Mouse (Mus musculus): ENCODE measurements around the gene Rpl18a. TPM values are rescaled to one million over a fixed set of nuclear protein-coding genes. Genes with fewer than 3 reads are reported as not detected.

Rpl18a gene
- total RNA-seq, 4 experiments from 2014 or later: 653 to 769 (median 710) TPM

DNA sequence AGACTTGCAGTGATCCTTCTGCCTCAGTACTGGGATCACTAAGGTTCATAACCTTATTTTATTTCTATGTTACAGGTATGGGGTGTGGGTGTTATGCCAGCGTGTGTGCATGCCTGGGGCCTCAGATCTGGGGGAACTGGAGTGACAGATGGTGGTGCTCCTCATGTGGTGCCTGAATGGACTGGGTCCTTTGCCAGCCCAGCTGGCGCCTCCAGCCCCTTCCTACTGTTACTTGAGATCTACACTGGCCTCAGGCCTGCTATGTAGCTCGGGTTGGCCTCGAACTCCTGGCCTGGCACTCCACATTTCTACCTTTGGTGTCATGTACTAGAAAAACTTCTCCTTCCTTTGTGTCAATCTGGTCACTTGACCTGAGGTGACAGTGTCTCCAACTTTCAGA lies 13.0 kb downstream of the Rpl18a start:
- DNase-seq (ENCODE audit: low spot score in 2 of 2): no peak

DNA sequence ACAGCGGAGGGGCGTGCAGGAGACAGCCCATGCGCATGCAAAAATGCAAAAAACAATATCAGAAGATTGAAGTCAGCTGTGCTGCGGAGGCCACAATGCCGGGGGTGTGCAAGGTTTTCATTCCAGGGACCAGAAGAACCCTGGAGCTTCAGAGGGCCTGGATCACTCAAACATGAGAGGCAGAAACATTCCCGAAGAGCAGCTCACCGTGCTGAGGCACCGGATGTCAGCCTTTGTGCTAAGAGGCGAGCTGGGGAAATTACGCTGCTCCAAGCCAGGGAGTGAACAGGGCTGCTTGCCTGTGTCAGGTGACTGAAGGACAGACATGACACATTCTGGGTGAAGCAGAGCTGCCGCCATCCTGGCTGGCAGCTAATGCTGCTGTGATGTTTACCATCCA lies 16.7 kb downstream of the Rpl18a start:
- DNase-seq (ENCODE audit: low spot score in 2 of 2): no peak

DNA sequence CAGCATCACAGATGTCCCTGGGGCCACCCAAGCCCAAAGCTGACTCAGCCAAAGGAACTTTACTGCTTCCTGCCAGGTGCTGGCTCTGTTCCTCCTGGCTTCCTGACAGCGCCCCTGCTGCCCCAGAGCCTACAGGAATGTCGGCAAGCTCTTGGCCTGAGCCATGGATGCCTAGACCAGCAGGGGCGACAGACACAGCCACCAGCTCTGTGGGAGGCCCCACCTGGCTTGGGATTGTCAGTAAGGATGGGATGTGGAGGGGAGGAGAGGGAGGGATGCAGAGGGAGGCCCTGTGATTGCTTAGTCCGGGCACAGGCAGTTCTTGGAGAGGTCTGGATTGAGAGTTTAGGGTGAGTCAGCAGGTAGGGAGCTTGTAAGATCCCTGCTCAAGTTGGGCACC lies 17.1 kb downstream of the Rpl18a start:
- DNase-seq (ENCODE audit: low spot score in 2 of 2): no peak

DNA sequence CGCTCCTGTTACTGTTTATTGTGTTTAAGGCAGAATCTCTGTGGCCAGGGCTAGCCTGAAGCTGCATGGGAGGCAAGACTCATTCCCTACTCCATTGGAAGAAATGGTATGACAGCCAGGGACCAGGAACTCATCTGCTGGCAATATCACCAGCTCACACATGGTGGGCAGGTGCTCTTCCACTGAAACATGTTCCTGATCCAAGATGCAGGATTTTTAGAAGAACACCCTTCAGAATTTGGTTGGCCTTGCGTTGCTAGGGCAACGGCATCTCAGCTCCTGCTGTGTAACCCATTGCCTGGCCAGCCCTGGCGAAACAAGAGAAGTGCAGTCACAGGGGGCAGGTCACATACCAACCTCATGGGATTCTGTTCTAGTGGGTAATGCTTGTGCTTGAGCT lies 17.7 kb downstream of the Rpl18a start:
- DNase-seq (ENCODE audit: low spot score in 2 of 2): no peak

DNA sequence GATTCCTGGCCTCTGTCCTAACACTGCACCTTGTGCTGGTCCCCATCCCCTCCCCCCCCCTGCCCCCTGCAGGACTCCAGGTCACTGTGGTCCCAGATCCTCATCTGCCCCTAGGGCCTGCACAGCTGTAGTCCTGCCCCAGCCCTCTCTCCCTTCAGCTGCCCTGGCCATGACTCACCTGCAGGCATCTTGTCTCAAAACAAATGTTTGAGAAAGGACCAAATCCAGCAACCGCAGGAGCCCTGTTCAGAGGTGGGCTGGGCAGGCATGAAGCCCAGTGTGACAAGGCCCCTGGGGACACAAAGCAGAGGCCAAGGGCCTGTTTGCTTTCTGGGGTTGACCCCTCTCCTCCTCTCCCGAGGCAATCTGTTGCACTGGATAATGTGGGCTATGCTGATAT lies 19.0 kb downstream of the Rpl18a start:
- DNase-seq (ENCODE audit: low spot score in 2 of 2): no peak

GRCm38 (mm10) chr8:70876382-70876781 lies 20.8 kb downstream of the Rpl18a start:
- no peak for DNase-seq (ENCODE audit: low spot score in 2 of 2)

DNA sequence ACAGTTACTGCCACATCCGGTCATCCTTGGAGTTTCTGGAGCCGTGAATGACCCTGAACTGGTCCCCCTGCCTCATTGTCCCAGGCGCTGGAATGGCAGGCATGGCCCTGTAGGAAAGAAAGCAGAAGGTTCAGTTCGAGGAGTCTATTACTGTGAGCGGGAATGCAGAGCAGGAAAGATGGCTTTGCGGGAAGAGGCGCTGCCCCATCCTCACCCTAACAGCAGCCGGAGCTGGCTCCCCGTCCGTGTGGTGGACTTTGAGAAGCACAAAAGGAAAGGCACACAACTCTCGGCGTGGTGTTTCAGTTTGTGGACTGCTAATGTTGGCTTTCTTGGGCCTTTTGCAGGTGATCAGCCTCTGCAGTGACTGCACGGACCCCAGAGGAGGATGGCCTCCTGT lies 22.8 kb downstream of the Rpl18a start:
- DNase-seq (ENCODE audit: low spot score in 2 of 2): no peak

DNA sequence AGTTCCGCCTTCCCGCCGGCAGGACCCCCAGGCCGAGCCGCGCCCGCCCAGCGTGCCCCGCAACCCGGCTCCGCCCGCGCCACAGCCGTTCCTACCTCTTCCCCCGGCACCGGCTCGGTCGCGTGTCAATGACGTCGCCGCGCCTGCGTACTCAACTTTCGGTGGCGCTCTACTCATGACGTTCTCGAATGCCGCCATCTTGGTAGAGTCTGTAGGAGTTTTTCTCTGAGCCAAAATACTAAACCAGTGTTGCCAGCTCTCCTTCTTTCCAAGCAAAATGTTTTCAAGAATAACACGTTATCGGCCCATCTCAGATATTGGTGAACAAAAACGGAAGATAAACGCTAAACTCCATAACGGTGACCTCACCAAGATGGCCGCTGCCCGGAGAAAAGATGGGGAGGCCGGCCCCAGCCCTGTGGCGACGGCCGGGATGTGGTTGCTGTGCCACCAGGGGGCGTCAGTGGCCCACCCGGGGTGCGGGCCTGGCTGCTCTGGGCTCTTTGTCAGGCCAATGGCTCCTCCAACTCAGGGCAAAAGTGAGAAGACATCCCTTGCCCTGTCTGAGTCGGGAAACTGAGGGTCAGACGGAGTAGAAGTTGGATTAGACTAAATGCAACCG lies 23.7 kb downstream of the Rpl18a start, which contains the start of gene Ccdc124:
TSS of gene Ccdc124 (minus strand) at position 572 of the 622 bp plus-strand sequence.
- DNase-seq (ENCODE audit: low spot score in 2 of 2): peak; percentile 92 to 98

GRCm38 (mm10) chr8:70872643-70873363 lies 24.4 kb downstream of the Rpl18a start:
- no peak for DNase-seq (ENCODE audit: low spot score in 2 of 2)

DNA sequence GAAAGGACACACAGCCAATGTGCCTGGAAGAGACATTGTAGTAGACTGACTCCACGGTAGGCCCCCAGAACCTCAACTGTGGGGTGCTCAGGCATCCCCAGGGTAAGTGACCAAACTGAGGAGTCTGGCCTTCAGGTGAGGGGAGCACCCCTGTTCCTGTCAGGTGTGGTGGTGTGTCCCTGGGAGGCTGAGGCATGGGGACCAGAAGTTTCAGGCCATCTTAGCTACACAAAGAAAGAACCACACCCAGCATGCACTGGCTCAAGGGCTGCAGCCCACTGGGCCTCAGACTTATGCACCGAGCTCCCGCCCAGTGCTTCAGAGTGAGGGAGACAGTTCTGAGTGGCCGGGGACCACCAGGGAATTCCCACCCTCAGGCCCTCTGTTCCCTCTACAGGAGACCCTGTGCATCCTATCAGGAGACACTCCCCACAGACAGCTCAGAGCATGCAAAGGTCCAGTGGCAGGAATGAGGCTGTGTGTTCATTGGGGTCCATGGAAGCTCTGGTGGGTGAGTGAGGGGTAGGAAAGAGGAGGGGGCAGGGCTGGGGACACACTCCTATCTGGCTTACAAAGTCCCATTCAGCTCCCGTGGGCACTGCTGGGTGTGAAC lies 25.9 kb downstream of the Rpl18a start:
- no peak for DNase-seq (ENCODE audit: low spot score in 2 of 2)

GRCm38 (mm10) chr8:70869601-70870041 lies 27.6 kb downstream of the Rpl18a start:
- peak; percentile 63 to 73 for DNase-seq (ENCODE audit: low spot score in 2 of 2)

DNA sequence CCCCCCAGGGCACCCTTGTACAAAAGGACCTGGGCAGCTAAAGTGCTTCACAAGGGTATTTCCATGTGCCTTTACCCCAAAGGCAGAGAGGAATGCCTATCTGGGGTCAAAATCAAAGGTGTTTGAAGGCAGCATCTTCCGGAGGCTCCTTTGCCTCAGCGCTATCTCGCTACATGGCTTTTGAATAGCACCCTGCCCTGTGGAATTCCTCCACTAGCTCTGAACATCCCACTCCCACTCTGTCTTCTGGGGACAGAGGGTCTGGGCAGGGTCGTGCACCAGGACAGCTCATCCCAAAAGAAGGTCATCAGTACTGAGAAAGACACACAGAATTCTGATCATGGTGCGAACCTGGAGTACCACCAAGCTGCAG lies 28.0 kb downstream of the Rpl18a start:
- no peak for DNase-seq (ENCODE audit: low spot score in 2 of 2)

DNA sequence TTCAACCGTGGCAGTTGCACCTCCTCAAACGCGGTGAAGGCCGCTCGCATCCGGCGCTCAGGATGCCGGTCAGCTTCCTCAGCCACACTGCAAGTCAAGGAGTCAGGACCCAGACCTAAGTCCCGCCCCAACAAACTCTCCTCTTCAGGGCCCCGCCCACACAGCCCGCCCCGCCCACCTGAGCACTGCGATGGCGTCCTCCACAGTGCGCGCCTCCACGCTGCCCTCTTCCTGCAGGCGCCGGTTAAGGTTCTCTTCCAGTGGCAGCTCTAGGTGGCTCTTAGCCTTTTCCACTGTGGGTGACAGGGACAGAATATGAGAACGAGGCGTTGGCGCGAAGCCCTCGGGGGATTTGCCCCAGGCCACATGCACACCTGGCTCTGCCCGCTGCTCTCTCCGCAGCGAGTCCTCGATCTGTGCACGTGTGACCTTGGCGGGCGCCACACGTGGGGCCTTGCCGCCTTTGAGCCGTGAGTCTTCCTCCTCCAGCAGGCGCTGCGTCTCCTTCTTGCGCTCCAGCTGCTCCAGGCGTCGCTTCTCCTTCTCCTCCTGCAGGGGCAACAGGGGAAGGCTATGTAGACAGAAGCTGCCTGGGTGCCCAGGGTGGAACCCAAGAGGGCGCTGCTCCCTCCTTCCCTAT lies 28.5 kb downstream of the Rpl18a start:
- no peak for DNase-seq (ENCODE audit: low spot score in 2 of 2)

GRCm38 (mm10) chr8:70866566-70866965 lies 30.6 kb downstream of the Rpl18a start:
- no peak for DNase-seq (ENCODE audit: low spot score in 2 of 2)

- DNase-seq (ENCODE audit: low spot score in 2 of 2): no peak
Observed at GRCm38 (mm10) chr8:70866001-70866520, 31.2 kb downstream of the Rpl18a start.

GRCm38 (mm10) chr8:70865350-70866000 lies 31.7 kb downstream of the Rpl18a start:
- DNase-seq (ENCODE audit: low spot score in 2 of 2): peak; percentile 95 to 99

DNA sequence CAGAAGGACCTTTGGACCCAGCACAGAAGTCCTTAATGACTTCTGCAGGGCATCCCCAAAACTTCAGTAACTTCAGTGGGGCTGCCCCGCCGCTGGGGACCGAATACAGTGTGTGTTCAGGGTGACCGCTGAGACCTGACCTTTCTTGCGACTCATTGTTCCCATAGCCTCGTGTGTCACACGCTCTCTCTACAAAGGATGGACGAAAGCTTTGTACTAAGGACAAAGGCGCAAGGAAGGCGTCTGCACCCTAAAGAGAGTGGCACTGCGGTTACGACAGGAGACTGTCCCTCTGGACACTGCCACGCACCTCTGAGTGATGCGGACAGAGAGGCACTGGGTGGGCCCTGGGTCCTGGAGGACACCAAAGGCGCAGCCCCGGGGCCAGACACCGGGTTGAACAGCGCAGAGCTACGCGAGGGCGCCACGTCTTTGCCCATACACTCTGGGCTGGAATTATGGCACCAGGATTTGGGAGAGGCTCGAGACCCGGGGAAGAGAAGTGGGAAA lies 32.4 kb downstream of the Rpl18a start:
- DNase-seq (ENCODE audit: low spot score in 2 of 2): no peak

DNA sequence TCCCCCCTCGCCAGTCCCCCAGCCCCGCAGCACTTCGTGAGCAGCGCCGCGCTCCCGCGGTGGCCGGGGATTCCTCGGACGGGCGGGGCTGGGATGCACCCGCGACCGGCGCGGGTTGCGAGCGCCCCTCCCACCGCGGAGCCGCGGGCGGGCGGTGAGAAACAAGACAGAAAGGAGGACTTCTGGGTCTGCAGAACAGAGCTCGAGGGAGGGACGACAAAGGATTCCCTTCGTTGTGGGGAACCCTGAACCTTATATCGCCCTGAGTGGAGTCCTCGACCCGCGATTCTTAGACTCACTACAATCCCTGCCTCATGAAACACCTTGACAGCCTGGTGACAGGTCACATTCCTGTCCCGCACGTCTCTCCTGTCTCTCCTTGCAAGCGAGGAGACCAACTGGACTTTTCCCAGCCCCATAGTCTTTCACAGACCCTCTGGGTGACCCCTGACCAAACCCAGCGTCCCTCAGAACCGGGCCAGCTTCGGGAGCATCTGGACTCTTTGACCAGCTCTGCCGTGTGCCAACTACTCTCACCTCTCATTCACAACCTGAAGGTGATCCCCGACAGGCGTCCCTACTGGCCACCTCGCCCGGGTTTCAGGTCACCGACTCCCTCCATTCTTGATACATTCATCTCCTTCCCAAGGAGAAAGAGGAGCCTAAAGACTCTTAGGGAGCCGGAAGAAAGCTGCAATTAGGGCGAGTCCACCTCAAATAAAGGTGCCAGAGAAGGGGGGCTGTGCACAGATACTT lies 33.1 kb downstream of the Rpl18a start:
- no peak for DNase-seq (ENCODE audit: low spot score in 2 of 2)

- no peak for DNase-seq (ENCODE audit: low spot score in 2 of 2)
Observed at GRCm38 (mm10) chr8:70862824-70863641, 34.2 kb downstream of the Rpl18a start, which contains the start of gene Kcnn1. TSS of gene Kcnn1 (minus strand) at chr8:70863258.
